Mouse (Mus musculus) skeletal muscle tissue, adult 2 months (tissue): ENCODE data around the gene Atf7.

Experiments used
- DNase-seq: peaks from one replicate; pipeline ENCODE4 v3.0.0-alpha.2; 2012; ENCODE audit warnings: low read depth, low spot score

Gene Atf7

DNA sequence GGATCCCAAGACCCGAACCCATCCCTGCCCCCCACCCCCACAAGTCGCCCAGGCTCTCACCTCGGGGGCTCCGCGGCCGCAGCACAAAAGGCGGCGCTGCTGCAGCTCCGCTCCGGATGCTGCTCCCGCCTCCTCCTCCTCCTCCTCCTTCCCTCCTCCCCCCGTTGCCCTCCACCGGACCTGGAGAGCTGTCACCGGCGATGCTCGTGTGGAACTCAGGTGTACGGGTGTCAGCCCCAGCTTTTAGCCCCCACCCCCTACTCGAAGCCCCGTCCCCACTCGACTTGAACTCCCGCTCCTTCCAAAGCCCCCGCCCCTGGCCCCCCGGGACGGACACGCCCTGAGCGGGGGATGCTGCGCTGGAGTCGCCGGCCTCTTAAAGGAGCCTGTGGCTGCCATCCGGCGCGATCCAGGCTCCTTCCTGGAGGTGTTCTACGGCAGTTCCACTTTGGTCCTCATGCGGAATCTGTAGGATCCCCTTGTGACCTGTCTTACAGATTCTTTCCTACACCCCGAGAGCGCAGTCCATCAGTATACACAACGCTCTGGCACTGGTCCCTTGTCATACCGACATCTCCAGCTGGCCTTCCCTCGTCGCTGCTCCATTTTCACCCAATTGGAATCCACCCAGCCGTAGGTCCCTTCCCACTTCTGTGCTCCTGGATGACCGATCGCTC, 108.4 kb downstream of the Atf7 start, which contains the start of gene Map3k12:
Gene Map3k12 (minus strand): TSS at position 337 of the 677 bp plus-strand sequence.
- peak; percentile 57 for DNase-seq

DNA sequence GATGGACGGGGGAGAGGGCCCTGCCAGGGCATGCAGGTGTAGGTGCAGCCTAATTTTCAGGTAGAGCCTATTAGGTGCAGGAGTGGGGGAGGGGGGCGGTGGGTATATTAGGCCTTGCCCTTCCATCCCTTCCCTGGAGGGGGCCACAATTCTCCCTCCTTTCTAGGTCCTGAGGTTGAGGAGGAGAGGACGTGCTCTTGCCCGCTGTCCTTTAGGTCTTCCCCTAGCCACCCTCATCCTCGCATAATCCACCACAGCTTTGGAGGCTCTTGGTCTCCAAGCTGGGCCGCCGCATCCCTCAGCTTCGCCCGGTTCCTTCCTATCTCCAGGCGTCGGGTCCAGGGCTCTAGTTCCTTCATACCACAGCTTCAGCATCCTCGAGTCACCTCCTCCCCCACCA, 109.0 kb downstream of the Atf7 start:
- DNase-seq: no peak

DNA sequence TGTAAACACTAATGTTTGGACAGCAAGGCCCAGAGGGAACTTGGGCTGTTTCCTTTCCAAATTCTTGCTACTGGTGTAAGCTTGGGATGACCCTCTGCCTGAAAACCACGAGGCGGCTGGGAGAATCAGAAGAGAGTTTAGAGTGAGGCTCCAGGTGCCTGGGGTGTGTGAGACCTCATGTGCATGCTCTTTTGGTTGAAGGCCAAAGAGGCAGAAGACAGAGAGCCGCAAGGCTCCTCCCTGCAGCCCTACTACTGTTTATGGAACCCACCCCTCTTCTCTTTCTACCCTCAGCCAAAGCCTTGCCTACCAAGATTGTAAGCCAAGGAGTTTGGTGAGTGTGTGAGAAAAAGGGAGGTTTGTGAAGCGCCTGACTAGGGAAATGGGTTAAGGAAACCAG, 109.5 kb downstream of the Atf7 start:
- DNase-seq: no peak

DNA sequence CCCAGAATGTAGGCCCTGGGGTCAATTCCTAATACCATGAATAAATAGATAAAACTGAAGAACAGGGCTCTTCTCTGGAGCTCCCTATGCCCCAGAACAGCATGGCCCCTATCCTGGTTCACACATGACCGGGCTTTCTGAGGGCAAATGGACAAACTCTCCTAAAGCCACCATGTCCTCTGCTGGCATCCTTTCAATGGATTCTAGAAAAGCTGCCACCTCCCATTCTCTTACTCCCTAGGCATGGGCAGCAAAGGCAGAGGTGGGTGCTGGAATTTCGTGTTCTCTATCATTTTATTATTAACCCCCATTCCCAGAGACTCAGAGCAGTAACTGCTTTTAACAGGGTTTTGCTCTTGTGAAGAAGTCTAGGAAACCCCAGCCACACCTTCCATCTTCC, 110.0 kb downstream of the Atf7 start:
- no peak for DNase-seq

DNA sequence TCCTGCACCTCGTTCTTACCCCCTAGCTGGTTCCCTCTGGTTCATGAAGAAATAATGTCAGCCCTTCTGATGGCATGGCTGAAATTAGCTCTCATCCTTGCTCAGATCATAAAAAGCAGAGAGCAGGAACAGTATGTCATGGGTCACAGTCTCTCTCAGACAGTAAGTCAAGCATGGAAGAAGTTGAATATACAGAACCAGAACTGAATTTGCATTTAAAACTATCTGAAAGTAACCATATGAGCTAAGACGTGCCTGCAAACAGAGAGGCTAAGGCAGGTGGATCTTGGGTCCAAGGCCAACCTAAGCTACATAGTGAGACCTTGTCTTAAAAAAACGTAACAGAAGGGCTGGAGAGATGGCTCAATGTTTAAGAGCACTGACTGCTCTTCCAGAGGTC, 112.3 kb downstream of the Atf7 start:
- DNase-seq: no peak

DNA sequence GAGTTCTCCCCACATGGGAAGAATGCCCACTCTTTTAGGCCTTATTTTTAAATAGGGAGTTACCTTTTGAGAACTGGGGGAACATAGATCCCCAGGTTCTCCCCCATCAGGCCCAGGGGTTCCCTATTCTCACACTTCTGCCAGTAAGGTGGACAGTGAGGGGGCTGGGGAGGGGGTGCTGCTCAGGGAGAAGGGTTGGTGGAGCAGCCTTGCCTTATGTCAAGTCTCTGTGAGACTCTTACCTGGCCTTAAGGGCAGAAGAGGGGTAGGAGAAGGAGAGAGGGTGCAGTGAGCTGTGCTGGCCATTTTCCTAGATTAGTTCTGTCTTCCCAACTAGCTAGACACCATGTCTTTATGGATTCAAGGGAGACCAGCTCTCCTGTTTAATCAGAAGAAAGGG, 112.8 kb downstream of the Atf7 start:
- no peak for DNase-seq

DNA sequence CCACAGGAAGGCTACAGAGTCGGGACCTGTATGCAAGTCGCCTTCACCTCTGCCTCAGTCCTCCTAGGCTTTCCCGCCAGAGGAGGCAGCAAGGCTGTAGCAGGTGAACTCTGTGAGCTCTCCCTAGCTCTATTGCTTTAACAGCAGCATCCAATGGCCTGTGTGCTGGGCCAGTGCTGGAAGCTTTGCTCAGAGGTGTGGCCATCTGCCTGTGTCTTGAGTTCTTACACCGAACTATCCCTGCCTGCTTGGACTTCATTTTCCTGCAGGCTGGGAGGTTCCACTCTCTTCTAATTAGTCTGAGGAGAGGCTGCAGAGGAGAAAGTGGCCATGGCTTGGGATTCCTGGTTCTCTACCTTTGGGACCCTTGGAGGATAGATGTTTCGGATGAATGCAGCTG, 113.3 kb downstream of the Atf7 start:
- no peak for DNase-seq

DNA sequence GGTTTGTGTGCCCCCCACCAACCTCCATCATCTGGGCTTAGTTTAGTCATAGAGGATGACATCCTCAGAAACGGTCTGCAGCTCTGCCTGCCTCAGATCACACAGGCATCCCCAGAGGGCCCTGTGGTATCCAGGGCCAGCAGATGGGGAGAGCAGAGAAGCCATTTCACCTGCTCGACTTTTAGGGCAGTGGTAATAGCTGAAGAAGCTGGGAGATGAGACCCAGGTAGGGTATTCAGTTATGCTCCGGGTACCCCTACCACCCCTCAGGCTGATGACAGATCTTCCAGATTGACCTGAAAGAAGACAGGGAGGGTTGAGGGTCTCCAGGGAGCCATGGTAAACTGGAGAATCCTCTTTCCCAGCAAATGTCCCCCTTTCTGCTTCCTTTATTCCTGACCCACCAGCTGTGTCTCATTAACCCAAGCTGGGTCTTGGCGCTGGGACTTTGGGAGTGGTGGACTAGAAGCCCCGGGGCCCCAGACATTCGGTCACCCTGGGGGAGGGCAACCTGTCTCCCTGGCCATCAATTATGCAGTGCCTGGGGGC, 113.9 kb downstream of the Atf7 start:
- DNase-seq: no peak

DNA sequence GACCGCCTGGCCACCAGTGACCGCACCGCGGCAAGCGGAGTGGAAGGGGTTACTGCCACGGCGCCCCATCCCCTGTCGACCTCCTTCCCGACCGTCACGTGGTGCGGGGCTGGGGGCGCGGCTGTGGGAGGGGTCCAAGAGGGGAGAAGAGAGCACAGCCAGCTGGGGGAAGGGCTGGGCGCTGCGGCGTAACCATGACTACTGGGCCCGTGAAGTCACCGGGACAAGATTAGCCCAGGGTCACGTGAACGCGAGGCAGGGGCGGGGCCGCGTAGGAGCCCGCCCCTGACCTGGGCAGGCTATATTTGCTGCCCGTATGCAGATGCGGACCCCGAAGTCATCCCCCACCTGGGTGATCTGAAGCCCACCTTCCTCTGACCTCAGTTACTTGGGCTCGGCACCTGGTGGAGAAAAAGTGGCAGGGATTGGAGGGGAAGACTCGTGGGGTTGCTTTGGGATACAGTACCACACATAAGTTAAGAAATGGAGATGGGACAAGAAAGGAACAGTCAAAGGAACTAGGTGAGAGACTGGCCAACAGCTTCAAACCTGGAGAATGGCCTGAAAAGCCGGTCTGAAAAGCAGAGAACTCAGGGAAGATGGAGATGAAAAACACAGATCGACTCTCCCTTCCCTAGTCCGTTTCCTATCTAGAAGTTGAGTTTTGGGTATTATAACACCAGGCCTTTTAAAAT, 114.5 kb downstream of the Atf7 start:
- DNase-seq: peak; percentile 75

DNA sequence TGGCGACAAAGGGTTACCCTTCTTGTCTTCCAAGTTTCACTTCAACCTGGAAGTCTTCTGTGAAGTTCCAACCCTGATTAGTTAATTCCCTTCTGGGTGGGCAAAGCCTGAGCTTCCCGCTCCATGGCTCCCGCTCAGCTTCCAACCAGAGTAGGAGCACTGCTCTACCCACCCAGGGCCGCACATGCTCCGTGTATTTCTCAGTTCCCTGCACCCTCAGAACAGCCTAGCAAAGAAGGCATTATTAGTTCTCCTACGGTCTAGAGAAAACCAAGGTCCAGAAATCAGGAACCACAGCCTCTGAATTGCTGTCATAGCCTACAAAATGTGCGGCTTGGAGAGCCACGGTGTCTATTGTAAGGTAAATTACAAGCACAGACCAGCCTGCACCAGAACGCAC, 115.2 kb downstream of the Atf7 start:
- DNase-seq: no peak

DNA sequence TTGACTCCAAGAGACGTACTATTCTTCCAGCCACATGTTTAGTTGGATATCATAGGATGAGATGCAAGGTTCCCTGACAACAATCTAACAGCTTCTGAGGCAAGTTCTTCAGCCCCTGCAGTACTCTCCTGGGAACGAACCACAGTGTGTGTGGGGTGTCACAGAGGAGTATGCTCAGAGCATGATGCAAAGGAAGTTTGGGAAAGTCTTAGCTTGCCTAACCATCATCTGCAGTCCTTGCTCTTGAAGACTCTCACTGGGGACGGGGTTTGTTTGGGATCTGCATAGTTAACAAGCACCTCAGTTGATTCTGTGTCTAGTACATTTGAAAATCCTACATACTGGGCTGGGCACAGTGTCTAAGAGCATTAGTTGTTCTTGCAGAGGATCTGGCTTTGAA, 116.9 kb downstream of the Atf7 start:
- DNase-seq: no peak

DNA sequence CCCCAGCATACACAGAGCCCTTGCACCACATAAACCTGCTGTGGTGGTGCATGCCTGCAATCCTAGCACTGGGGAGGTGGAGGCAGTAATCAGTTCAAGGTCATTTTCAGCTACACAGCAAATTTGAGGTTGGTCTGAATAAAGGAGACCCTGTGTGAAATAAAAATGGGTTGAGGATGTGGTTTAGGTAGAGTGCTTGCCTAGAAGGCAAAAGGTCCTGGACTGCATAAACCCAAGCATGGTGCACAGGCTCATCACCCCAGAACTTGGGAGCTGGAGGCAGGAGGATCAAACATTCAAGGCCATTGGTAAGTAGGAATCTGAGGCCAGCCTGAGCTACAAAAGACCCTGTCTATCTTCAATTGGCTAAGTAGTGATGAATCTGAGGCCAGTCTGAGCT, 117.7 kb downstream of the Atf7 start:
- DNase-seq: no peak

DNA sequence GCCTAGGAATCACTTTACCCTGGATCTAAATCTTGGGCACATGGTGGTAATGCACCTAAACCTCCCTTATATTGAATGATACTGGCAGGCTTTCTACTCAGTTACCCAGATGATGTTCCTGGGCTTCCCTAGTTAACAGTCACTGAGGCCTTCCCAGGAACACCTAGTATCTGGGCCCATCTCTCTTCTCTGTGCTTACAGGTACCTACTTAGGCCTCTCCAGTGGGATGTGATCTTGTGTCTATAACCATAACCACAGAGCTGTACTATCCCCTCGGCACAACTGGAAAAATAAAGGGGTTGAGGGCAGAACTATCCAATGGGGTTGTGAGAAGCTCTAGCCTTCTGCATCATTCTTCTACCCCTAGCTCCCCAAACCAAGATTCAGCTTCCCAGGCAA, 118.4 kb downstream of the Atf7 start:
- no peak for DNase-seq

DNA sequence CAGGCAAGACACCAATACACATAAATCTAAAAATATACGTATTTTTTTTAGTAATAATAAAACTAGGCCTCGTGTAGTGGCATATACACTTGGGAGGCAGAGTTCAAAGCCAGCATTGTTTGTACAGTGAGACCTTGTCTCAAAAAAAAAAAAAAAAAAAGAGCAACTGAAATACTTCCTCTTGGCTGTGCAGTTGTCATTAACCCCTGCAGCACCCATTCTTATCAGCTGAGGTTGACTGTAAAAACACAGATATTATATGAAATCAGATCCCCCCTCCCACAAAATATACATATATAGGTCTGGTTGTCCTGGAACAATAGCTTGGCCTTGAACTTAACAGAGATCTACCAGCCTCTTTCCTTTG, 118.8 kb downstream of the Atf7 start:
- no peak for DNase-seq

DNA sequence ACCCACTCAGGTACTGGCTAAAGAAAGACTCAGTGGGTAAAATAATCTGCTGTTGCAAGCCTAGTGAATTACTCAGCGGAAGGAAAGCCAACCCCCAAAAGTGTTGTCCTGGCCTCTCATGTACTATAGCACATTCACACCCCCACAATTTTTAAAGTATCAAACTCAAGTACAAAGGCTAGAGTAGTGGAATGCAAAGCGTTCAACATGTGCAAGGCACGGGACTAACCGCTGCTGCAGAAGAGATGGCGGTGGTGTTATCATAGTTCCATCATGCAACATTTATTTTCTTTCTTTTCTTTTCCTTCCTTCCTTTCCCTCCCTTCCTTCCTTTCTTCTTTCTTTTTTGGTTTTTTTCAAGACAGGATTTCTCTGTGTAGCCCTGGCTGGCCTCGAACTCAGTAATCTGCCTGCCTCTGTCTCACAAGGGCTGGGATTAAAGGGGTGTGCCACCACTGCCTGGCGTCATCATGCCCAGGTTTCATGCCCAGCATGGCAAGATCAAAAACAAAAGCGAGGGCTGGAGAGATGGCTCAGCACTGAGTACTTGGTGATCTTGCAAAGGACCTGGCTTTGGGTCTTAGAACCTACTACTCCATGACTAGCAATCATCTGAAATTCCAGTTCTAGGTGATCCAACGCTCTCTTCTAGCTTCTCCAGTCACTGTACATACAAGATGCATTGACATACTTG, 119.3 kb downstream of the Atf7 start:
- DNase-seq: no peak

DNA sequence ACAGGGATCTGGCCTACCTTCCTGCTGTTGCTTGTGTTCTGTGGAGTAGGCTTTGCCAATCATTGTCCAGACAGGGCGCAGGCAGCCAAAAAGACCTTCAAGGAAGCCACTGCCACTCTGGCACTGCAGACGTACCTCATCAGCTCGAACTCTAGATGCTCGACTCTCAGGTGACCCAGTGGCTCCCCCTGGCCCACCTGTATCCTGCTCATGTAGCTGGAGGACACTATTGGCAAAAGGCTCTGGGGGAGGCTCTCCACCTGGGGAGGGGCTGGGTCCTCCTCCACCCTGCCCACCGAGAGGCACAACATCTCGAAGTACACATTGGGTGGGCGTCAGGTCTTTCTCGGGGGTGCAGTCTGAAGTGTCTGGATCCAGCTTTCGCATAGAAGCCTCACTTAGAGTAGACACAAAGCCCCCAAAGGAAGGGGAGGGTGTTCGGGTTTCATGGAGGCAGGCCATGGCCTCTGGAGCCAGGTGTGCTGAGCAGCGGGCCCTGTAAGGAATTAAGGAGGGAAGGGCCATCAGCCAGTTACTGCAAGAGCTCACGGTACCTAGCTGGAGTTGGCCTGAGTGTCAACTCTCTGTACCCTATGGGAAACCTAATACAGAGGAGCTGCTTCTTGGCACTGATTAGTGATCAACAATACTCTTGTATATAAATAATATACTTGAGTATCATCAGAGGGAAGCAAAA, 120.0 kb downstream of the Atf7 start:
- DNase-seq: no peak

DNA sequence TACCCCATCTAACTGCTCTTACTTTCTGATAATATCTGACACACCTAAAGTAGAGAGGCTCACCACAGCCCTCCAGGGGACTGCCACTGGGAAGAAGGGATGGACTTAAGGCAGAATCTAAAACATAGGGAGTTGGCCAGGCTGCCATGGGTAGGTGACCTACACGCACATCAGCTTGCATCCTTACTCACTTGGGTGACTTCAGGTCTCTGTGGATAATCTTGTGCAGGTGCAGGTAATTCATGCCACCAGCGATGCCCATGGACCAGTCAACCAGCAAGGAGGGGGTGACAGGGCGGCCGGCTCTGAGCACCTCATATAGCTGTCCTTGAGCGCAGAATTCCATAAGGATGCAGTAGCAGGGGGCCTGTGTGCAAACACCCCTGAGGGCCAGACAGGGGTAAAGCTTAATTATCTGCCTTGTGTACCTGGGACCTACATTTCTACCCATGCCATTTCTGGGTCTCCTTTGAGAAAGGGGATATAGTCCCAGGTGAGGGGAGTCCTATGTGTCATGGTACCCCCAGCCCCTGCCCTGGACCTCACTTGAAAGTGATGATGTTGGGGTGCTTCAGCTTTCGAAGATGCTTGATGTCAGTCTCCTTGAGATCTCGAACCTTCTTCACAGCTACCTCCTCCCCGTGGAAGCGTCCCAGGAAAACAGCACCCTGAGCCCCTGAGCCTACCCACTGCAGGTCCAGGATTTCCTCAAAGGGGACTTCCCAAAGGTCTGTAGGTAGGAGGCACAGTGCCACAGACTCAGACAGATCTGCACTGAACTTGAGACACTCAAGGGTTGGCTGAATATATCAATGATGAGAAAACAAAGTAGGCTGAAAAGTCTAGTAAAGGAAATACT, 121.1 kb downstream of the Atf7 start:
- DNase-seq: no peak

DNA sequence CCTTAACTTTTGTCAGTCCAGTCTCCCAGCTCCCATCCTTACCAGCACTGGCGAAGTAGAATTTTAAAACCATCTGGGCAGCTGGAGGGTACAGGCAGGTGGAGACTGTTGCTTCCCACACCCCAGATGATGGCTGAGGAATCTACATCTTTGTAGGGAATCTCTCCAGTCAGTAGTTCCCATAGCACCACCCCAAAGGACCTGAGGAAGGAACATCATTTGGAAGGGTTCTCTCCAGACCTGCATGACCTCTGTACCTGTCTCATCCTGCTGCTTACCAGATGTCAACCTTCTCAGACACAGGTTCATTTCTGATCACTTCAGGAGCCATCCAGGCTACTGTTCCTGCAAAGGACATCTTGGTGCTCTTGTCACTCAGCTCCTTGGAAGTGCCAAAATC, 121.8 kb downstream of the Atf7 start, which contains the start of gene Gm10337:
Gene Gm10337 (plus strand): TSS at position 276 of the 400 bp plus-strand sequence.
- no peak for DNase-seq

DNA sequence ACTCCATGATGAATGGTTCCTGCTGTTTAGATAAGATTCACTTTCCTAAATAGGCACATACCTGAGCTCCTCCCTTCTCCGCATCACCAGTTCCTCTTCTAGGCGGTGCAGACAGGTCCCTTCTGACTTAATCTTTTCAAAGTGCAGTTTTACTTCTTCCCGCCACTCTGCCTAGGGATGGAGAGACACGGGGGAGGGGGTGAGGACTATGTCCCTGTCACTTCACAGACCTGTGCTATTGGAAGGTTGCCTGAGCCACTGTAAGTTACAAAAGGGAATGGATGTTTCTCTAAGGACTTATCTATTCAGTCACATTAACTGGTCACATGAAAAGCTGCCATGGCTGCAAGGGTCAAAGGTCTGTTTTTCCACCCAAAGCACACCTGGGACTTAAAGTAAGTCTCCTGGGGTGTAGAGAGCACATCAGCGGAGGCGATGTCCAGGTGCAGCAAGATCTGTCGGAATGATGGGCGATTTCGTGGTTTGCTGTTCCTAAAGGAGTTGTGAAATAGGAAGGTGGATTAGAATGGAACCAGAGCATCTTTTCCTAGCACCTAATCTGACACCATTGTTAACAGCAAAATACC, 122.9 kb downstream of the Atf7 start:
- no peak for DNase-seq

DNA sequence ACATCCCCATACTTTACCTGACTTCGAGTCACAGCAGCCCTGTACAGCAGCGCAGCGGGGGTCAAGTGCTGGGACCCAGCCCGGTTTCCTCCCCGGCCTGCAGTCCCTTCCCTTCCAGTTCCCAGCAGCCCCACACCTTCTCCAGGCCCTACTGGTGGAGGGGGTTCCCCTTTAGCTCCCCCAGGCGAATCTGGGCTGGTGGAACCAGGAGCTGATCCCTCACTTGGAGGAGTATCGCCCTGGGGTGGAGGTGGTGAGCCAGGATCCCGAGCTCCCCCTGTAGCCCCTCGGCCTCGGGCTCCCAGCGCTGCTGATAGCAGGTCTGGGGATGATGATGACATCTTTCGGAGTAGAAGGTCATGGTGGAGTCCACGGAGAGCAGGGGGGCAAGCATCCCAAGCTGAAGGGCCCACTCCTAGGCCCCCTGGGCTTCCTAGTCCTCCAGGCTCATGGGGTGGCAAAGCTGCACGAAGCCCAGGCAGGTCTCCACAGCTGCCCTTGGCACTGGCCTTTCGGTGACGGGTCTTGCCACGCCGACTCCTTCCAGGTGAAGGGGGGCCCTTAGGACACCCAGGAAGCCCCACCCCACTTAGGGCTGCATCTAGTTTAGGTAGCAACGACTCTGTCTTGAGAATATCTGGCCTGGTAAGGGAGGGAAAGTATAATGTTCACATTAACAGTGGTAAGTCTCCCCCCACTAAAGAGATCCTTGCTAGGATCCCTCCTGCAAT, 124.0 kb downstream of the Atf7 start:
- no peak for DNase-seq
